Mouse (Mus musculus) heart, embryonic 15.5 days (tissue): ENCODE results near the gene Siglec1. TPM values are rescaled to one million over a fixed set of nuclear protein-coding genes. Genes with fewer than 3 reads are reported as not detected.

ENCODE experiments used
- ATAC-seq: fragments of 200-750 bp; cut with Nextera tagmentation; replicated peaks from 2 replicates; pipeline ENCODE4 v1.8.0; 2017; ENCODE audit warnings: low read depth, moderate TSS enrichment; ENCODE audit not compliant: insufficient number of reproducible peaks, insufficient read depth, low FRiP score
- H3K27ac ChIP-seq: fragments of 300-500 bp; sonication (generic); 2 replicates; pipeline ENCODE4 v1.5.1; 2015; ENCODE audit warnings: mild to moderate bottlenecking, inconsistent platforms
- H3K27me3 ChIP-seq: fragments of 300-500 bp; sonication (generic); 2 replicates; pipeline ENCODE4 v1.6.1; 2015; ENCODE audit warnings: inconsistent platforms
- H3K36me3 ChIP-seq: fragments of 300-500 bp; sonication (generic); 2 replicates; pipeline ENCODE4 v1.6.1; 2015; ENCODE audit warnings: mild to moderate bottlenecking, inconsistent platforms
- H3K4me1 ChIP-seq: fragments of 300-500 bp; sonication (generic); replicated peaks from 2 replicates; pipeline ENCODE4 v1.6.1; 2015; ENCODE audit warnings: inconsistent platforms
- H3K4me2 ChIP-seq: fragments of 300-500 bp; sonication (generic); 2 replicates; pipeline ENCODE4 v1.6.1; 2015; ENCODE audit warnings: inconsistent platforms, mild to moderate bottlenecking, moderate library complexity
- H3K4me3 ChIP-seq: fragments of 300-500 bp; sonication (generic); 2 replicates; pipeline ENCODE4 v1.5.1; 2015; ENCODE audit warnings: mild to moderate bottlenecking, inconsistent platforms
- H3K9ac ChIP-seq: fragments of 300-500 bp; sonication (generic); 2 replicates; pipeline ENCODE4 v1.6.1; 2015; ENCODE audit warnings: mild to moderate bottlenecking, inconsistent platforms
- H3K9me3 ChIP-seq: fragments of 300-500 bp; sonication (generic); replicated peaks from 2 replicates; pipeline ENCODE4 v1.6.1; 2016; ENCODE audit warnings: inconsistent platforms
- WGBS: fragments of 180-500 bp; shearing (Covaris S2); methylation state at CpG from one replicate; pipeline ENCODE4 v1.1.7; 2015; ENCODE audit warnings: mixed read lengths; 5-methylcytosine and 5-hydroxymethylcytosine counted together
- polyA plus RNA-seq: library from polyadenylated mRNA; unstranded; fragments of >200 nt; fragmentation: Nextera tagmentation; extraction: Ambion mirVana; gene quantifications from 2 replicates; pipeline ENCODE4 v1.2.1, GENCODE M21; 2015

Gene Siglec1
- 0.43 and 0.61 TPM in 2 replicates for polyA plus RNA-seq

DNA sequence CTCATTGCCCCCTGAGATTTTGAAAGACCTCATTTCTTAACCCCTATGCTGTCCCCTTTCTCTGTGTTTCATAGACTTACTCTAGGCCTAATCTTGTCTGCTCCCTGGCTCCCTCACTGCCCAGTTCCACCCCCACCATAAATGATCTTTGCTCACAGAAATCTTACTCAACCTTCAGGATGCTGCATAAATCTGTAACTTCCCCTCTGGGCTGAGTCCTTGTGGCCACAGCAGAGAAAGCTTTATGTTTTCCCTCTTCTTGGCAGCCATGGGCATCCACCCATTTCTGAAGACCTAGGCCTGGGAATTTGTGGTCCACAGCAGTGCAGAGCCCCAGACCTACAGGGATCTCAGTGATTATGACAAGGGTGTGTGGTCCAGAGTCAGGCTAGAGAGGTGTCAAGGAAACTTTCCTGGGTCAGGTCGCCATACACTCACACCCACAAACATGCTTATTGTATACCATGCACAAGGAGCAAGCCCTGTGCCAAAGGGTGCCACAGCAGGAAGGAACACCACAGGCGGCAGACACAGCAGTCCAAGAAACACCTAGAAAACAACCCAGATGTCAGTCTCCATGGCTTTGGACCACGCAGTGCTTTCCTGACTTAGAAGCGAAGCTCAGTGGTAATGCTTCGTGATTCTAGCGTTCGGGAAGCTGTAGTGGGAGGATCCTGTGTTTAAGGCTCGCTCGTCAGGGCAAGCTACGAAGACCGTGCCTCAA lies at the start of gene Siglec1:
Gene Siglec1 (minus strand): TSS at position 99 of the 724 bp plus-strand sequence.
- H3K9me3 ChIP-seq: no peaks in the 10 kb centered on the region
- no peak within 1 kb of the TSS for H3K27ac ChIP-seq
- 83% methylated on average over 11 of the region's 11 CpGs for WGBS
- no peak within 1 kb of the TSS for H3K4me3 ChIP-seq
- ATAC-seq: no peak
- H3K4me2 ChIP-seq: no peak within 1 kb of the TSS
- no peaks in the 10 kb centered on the region for H3K36me3 ChIP-seq
- H3K4me1 ChIP-seq: no peaks in the 10 kb centered on the region
- H3K9ac ChIP-seq: no peak within 1 kb of the TSS
- H3K27me3 ChIP-seq: no peaks in the 10 kb centered on the region

DNA sequence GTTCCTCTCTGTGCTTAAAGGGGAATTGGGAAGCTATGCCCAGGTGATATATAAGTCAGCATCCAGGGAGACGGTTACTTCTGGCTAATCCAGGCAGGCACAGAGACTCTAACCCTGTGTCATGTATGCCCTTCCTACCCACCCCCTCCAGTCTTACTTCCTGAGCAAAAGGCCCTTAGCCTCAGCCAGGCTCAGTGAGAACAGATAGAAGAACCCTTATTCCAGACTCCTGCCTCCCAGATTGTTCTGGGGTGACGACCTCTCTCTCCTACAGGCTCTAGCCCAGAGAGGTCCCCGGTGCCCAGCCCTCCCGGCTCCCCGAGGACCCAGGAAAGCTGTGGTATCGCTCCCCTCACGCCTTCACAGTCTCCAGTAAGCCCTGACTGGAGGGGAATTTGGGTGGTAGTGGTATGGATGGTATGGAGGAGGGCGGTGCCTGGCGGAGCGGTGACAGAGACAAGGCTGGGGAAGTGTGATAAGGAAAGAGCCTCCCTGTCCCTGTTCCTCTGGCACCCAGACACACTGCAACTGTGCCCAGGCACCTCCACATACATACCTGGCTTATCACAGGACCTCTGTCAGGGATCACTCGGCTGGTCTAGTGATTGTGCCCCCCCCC lies 49.1 kb upstream of the Siglec1 start:
- Histone ChIP-seq H3K4me2 (peak overlapping the region; percentile 14; the same call in 1 of the 2 replicates), H3K4me3 (no peak overlapping the region), H3K9me3 (no peaks in the 10 kb centered on the region), H3K27ac (peak overlapping the region; percentile 73), H3K36me3 (no peaks in the 10 kb centered on the region), H3K27me3 (no peaks in the 10 kb centered on the region), H3K9ac (no peak overlapping the region), H3K4me1 (peaks cover 54% of the 10 kb centered on the region)
- peak; percentile 63 for ATAC-seq
- WGBS: 24% methylated on average over 11 of the region's 11 CpGs

DNA sequence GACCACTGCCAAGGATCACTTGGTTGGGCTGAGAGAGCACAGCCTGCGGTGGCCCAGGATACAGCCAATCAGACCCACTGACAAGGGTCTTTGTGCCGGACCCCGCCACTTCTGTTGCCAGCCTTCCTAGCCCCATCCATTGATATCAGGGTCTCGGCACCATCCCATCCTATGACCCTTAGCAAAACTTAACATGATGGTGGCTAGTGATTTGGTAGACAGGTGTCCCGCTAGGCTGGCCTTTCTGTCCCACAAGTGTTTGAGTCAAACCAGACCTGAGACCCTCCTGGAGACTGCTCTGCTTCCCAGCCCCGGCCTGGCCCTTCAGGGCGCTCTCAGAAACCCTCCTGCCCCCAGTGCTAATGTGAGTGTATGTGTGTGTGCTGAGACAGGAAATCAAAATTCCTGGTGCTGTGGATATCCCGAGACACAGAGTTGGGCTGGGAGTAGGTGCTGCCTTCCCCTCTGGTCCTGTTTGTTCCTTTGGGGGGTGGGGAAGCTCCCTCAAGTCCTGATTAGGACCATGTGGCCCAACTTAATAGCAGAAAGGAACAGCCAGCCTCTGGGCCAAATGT lies 48.3 kb upstream of the Siglec1 start:
- Histone ChIP-seq H3K4me1 (peaks cover 46% of the 10 kb centered on the region), H3K4me2 (no peak overlapping the region), H3K9ac (no peak overlapping the region), H3K4me3 (no peak overlapping the region), H3K9me3 (no peaks in the 10 kb centered on the region), H3K27me3 (no peaks in the 10 kb centered on the region), H3K27ac (peak overlapping the region; percentile 73), H3K36me3 (no peaks in the 10 kb centered on the region)
- ATAC-seq: no peak
- WGBS: 62% methylated on average over 8 of the region's 8 CpGs

DNA sequence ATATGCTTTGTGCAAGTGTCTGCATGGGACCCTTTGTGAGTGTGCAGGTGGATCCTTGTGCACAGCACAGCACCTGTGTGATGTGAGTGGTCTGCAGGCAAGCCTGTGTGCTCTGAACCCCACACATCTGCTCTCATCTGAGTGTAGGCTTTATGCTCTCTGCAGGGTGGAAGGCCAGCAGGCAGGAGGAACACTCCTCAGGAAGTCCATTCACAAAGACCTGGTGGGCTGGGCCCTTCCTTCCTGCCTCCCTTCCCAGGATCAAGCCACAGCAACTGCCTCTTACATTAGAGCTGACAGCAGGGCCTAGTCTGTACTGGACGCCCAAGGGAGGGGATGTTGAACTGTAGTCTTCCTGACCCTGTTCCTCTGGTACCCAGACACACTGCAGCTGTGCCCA lies 47.8 kb upstream of the Siglec1 start:
- peak overlapping the region; percentile 73 for H3K27ac ChIP-seq
- WGBS: 53% methylated on average over 1 of the region's 1 CpGs

DNA sequence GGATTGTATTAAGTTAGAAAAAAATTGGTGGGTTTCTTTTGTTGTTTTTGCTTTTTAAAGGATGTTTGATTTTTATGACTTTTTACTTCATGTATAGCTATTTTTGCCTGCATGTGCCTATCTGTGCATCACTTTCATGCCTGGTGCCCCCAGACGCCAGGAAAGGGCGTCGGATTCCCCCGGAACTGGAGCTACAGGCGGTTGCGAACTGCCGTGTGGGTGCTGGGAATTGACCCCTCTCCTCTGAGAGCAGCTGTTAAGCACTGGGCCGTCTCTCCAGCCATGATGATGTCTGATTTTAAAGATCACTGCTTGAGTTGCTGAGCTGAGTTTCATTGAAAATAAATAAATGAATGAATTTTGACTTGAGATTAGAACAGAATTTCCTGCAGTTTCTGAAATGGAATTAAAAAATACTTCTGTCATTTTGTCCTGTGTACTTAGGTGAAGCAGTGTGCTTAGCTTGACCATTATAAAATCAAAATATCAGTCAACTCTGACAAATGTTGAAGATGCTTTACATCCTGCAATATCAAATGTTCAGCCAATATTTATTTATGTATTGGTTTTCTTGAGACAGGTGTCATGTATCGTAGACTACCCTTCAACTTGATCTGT lies 46.5 kb upstream of the Siglec1 start, which contains the start of gene Gm11037:
Gene Gm11037 (plus strand): TSS at position 568 of the 618 bp plus-strand sequence.
- Histone ChIP-seq H3K4me3 (no peak within 1 kb of the TSS), H3K4me1 (peaks cover 44% of the 10 kb centered on the region), H3K36me3 (no peaks in the 10 kb centered on the region), H3K9ac (no peak within 1 kb of the TSS), H3K27ac (peak within 1 kb of the TSS; percentile 73), H3K9me3 (no peaks in the 10 kb centered on the region), H3K27me3 (no peaks in the 10 kb centered on the region), H3K4me2 (no peak within 1 kb of the TSS)
- no peak for ATAC-seq
- 85% methylated on average over 9 of the region's 9 CpGs for whole genome bisulfite sequencing

More for the DNA sequence above, 47.8 kb upstream of the Siglec1 start:
- no peaks in the 10 kb centered on the region for H3K9me3 ChIP-seq
- H3K9ac ChIP-seq: no peak overlapping the region
- H3K4me2 ChIP-seq: no peak overlapping the region
- no peaks in the 10 kb centered on the region for H3K27me3 ChIP-seq
- H3K4me1 ChIP-seq: peaks cover 44% of the 10 kb centered on the region
- no peak overlapping the region for H3K4me3 ChIP-seq
- ATAC-seq: peak; percentile 54
- no peaks in the 10 kb centered on the region for H3K36me3 ChIP-seq

DNA sequence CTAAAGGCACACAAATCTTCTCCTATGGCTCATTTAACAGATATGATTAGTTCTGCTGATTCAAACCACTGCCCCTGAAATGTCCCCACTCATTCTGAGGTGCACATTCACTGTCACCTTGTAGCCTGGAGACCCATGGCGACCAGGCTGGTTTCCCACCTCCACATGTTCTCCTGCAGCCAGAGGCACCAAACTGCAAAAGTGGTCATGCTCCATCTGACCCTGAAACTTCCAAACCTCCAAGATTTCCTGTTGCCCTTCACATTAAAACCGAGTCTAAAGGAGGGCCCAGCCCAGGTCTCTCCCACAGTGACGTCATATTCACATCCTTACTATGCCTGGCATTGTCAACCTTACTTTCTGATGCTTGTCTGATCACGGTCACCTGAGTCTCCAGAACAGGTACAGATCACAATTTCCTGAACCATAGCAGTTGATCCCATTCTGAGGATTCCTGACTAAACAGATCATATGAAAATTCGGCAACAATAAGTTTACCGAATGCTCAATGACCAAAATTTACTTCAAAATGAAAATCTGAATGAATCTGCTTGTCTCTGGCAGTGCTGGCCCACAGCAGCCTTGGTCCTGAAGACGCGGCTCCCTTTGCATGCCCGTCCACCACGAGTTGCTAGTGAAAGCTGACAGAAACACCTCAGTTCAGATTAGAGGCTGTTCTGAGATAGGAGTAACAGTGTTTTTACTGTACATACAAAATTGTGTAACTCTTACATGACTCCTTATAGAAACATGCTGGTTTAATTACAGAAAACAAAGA lies 45.7 kb upstream of the Siglec1 start:
- WGBS: 66% methylated on average over 10 of the region's 10 CpGs
- peaks cover 47% of the 10 kb centered on the region for H3K4me1 ChIP-seq
- ATAC-seq: no peak

DNA sequence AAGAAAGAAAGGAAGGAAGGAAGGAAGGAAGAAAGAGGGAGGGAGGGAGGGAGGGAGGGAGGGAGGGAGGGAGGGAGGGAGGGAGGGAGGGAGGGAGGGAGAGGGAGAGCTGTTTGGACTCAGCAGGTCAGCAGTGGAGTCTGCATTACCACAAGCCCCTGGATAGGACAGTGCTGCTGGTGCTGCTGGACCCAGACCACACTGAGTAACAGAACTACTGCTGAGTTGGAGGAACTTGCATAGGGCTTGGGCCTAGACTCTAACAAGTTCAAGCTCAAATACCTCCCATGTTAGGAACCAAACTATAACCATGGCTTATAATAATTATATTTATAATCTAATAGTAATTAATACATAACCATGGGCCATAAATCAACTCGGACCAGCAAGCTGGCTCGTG lies 44.3 kb upstream of the Siglec1 start:
- no peaks in the 10 kb centered on the region for H3K36me3 ChIP-seq
- H3K27ac ChIP-seq: no peak overlapping the region
- H3K9me3 ChIP-seq: no peaks in the 10 kb centered on the region
- no peak for ATAC-seq
- 93% methylated on average over 2 of the region's 2 CpGs for WGBS
- no peaks in the 10 kb centered on the region for H3K27me3 ChIP-seq
- H3K4me2 ChIP-seq: no peak overlapping the region
- H3K4me3 ChIP-seq: no peak overlapping the region
- H3K9ac ChIP-seq: no peak overlapping the region
- H3K4me1 ChIP-seq: peaks cover 44% of the 10 kb centered on the region

More for the DNA sequence above, 45.7 kb upstream of the Siglec1 start:
- H3K36me3 ChIP-seq: no peaks in the 10 kb centered on the region
- H3K9ac ChIP-seq: no peak overlapping the region
- peak overlapping the region; percentile 44 for H3K27ac ChIP-seq
- no peak overlapping the region for H3K4me3 ChIP-seq
- H3K27me3 ChIP-seq: no peaks in the 10 kb centered on the region
- no peak overlapping the region for H3K4me2 ChIP-seq
- no peaks in the 10 kb centered on the region for H3K9me3 ChIP-seq

DNA sequence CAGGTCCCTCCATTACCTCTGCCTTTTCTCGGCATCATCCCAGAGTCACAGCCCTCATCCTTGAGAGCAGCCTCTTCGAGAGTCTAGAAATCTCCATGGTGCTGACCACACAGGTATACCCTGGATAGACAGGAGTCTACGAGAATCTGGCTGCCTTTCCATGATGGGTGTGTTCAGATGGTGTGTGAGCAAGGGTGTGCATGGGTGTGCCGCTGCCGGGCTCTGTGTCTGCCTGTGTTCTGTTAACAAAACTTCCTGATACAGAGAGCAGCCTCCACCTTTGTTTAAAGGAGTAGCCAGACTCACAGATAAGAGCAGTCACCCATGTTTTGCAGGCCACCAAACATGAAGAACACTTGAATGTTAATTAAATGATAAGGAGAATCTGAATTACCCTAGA lies 43.3 kb upstream of the Siglec1 start:
- Histone ChIP-seq H3K4me1 (peaks cover 34% of the 10 kb centered on the region), H3K9ac (no peak overlapping the region), H3K9me3 (no peaks in the 10 kb centered on the region), H3K27me3 (no peaks in the 10 kb centered on the region), H3K27ac (no peak overlapping the region), H3K4me2 (peak overlapping the region; percentile 86; the same call in 1 of the 2 replicates), H3K36me3 (no peaks in the 10 kb centered on the region), H3K4me3 (no peak overlapping the region)
- 59% methylated on average over 5 of the region's 5 CpGs for WGBS
- ATAC-seq: no peak

DNA sequence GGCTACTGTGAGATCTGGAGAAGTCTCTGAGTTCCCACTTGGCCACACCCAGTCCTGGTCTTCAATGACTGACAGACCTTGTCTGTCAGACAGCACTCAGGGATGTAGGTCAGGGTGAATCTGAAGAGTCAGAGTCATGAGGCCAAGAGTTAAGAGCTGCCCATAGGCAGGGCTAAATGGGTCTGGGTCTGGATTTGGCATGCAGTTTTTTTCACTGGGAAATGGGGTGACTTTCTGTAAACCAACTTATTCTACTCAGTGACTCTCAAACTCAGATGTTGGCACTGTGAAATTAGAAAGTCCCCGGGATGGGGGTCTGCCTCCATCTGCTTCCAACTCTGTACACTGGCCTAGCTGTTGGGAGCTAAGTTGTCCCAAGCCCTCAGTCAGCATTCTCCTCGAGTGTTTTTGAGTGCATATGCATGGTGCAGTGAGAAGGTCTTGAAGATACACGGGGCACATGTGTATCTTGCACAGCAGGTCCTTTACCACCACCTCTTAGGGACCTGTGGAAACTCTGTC lies 42.1 kb upstream of the Siglec1 start:
- H3K4me3 ChIP-seq: peak overlapping the region; percentile 63
- no peak overlapping the region for H3K27ac ChIP-seq
- no peaks in the 10 kb centered on the region for H3K9me3 ChIP-seq
- WGBS: 75% methylated on average over 3 of the region's 3 CpGs
- H3K27me3 ChIP-seq: no peaks in the 10 kb centered on the region
- ATAC-seq: no peak
- no peak overlapping the region for H3K9ac ChIP-seq
- H3K36me3 ChIP-seq: no peaks in the 10 kb centered on the region
- peak overlapping the region; percentile 86 for H3K4me2 ChIP-seq
- H3K4me1 ChIP-seq: peaks cover 22% of the 10 kb centered on the region

DNA sequence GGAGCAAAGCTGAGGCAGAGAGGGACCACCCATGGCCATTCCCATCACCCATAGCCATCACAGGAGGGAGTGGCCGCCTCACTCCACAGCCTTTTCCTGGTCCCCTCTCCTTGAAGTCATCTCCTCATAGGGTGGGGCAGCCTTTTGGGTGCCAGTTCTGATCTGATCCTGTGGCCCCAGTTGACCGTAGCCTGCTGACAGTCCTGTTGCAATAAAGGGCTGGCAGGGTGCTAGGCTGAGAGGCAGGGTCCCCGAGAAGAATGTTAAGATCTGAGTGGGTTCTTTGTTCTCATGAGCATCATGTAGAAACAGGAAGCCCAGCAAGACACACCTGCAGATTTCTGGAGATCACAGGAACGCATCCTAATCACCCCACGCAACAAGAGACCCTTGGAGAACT lies 41.6 kb upstream of the Siglec1 start:
- Histone ChIP-seq H3K4me1 (peaks cover 20% of the 10 kb centered on the region), H3K36me3 (no peaks in the 10 kb centered on the region), H3K27me3 (no peaks in the 10 kb centered on the region), H3K9ac (peak overlapping the region; percentile 73), H3K4me3 (peak overlapping the region; percentile 63), H3K9me3 (no peaks in the 10 kb centered on the region), H3K27ac (no peak overlapping the region), H3K4me2 (peak overlapping the region; percentile 86)
- WGBS: 82% methylated on average over 5 of the region's 5 CpGs
- no peak for ATAC-seq
